Mouse (Mus musculus) heart, adult 2 months (tissue): Measurements from ENCODE around the gene Riox1. TPM values are rescaled to one million over a fixed set of nuclear protein-coding genes. Genes with fewer than 3 reads are reported as not detected.
A peak's percentile ranks its signal among the peaks of the same experiment; 100 is the strongest.

ENCODE experiments used
- DNase-seq, 2 experiments: peaks; one replicate each; pipeline ENCODE4 v3.0.0; 2021
- H3K27ac ChIP-seq: fragments of 200-600 bp; 2 replicates; pipeline ENCODE4 v1.8.1; 2022
- H3K27me3 ChIP-seq: fragments of 200-500 bp; 2 replicates; pipeline ENCODE4 v1.6.1; 2012; ENCODE audit warnings: mild to moderate bottlenecking, low read length, inconsistent platforms, mixed read lengths; ENCODE audit not compliant: control insufficient read depth, insufficient read depth
- H3K36me3 ChIP-seq: fragments of 200-500 bp; 2 replicates; pipeline ENCODE4 v1.6.1; 2012; ENCODE audit warnings: low read length, inconsistent platforms; ENCODE audit not compliant: control insufficient read depth, insufficient read depth
- H3K4me1 ChIP-seq: fragments of 200-500 bp; 2 replicates; pipeline ENCODE4 v1.6.1; 2011; ENCODE audit warnings: low read length; ENCODE audit not compliant: control insufficient read depth, insufficient read depth
- H3K4me3 ChIP-seq: fragments of 200-600 bp; 2 replicates; pipeline ENCODE4 v1.8.1; 2022
- H3K79me2 ChIP-seq: fragments of 200-500 bp; replicated peaks from 2 replicates; pipeline ENCODE4 v1.6.1; 2012; ENCODE audit warnings: mild to moderate bottlenecking, inconsistent platforms, low read length, moderate library complexity, mixed read lengths; ENCODE audit not compliant: control insufficient read depth, insufficient read depth
- H3K9ac ChIP-seq: fragments of 200-500 bp; 2 replicates; pipeline ENCODE4 v1.6.1; 2012; ENCODE audit warnings: low read depth, mild to moderate bottlenecking, control low read depth, inconsistent platforms, low read length, mixed read lengths
- CTCF ChIP-seq: fragments of 200-600 bp; IDR thresholded peaks from 2 replicates; pipeline ENCODE4 v1.8.1; 2022; ENCODE audit warnings: antibody characterized with exemption, mild to moderate bottlenecking, moderate library complexity
- EP300 ChIP-seq: fragments of 200-500 bp; IDR thresholded peaks from 2 replicates; pipeline ENCODE4 v1.6.1; 2011; ENCODE audit warnings: low read depth, low read length, control low read depth; ENCODE audit not compliant: insufficient read depth
- POLR2A ChIP-seq: fragments of 200-500 bp; IDR thresholded peaks from 2 replicates; pipeline ENCODE4 v1.6.1; 2011; ENCODE audit warnings: mild to moderate bottlenecking, low read depth, low read length, control low read depth; ENCODE audit not compliant: insufficient read depth
- WGBS: fragments of 180-500 bp; shearing (Covaris S2); methylation state at CpG from one replicate; pipeline ENCODE4 v1.1.7; 2018; 5-methylcytosine and 5-hydroxymethylcytosine counted together
- intact Hi-C: fragments of 180-260 bp; cut with DNase I; formaldehyde crosslinking; loops from one replicate; pipeline ENCODE4 v1.15.1; 2025
- polyA plus RNA-seq: library from polyadenylated mRNA; depleted of rRNA; stranded (reverse); fragments of >200 nt; gene quantifications from 2 replicates; pipeline ENCODE4 v1.2.3, GENCODE M21; 2012
- total RNA-seq, 2 experiments: library from RNA; stranded (reverse); gene quantifications; 2 replicates each; pipeline ENCODE4 v1.2.3; 2021

Gene Riox1
- total and polyA plus RNA-seq, 3 experiments: 3.4 to 4.7 (median 4.4) TPM

- Histone ChIP-seq H3K79me2 (no peaks in the 10 kb centered on the region), H3K27me3 (no peaks in the 10 kb centered on the region), H3K9ac (no peak overlapping the region), H3K36me3 (no peaks in the 10 kb centered on the region), H3K27ac (peak overlapping the region; percentile 65), H3K4me1 (peaks cover 6% of the 10 kb centered on the region), H3K4me3 (no peak overlapping the region)
- TF ChIP-seq EP300: no peak
- TF ChIP-seq POLR2A: no peak
- no peak for TF ChIP-seq CTCF
- peak in 1 of 2 experiments; percentile 41 for DNase-seq
- WGBS: 41% methylated on average over 4 of the region's 4 CpGs
- intact Hi-C loops: no loop called here
These were observed 10.4 kb upstream of the Riox1 start for GRCm38 (mm10) chr12:83940031-83940430.

GRCm38 (mm10) chr12:83941938-83942337 is 8.5 kb upstream of the Riox1 start:
- 84% methylated on average over 3 of the region's 3 CpGs for WGBS
- Histone ChIP-seq H3K9ac (no peak overlapping the region), H3K79me2 (no peaks in the 10 kb centered on the region), H3K4me1 (peaks cover 6% of the 10 kb centered on the region), H3K27ac (no peak overlapping the region), H3K36me3 (no peaks in the 10 kb centered on the region), H3K4me3 (no peak overlapping the region), H3K27me3 (no peaks in the 10 kb centered on the region)
- TF ChIP-seq CTCF (no peak), EP300 (no peak), POLR2A (no peak)
- intact Hi-C loops: no loop called here
- no peak for DNase-seq

- Histone ChIP-seq H3K27ac (peak overlapping the region; percentile 79), H3K79me2 (no peaks in the 10 kb centered on the region; the same call in none of the 2 replicates), H3K36me3 (peaks cover 3% of the 10 kb centered on the region), H3K4me3 (no peak overlapping the region), H3K4me1 (peaks cover 11% of the 10 kb centered on the region), H3K27me3 (no peaks in the 10 kb centered on the region), H3K9ac (no peak overlapping the region)
- peak in 1 of 2 experiments; percentile 38 for DNase-seq
- TF ChIP-seq POLR2A (peak; percentile 38; the same call in 1 of the 2 replicates), CTCF (no peak)
- WGBS: 35% methylated on average over 8 of the region's 8 CpGs
- intact Hi-C loops: loop anchor here (2.0 kb wide), 1 partner anchor 19 kb away; no protein-coding TSS in a partner anchor
These were observed 3.1 kb upstream of the Riox1 start for GRCm38 (mm10) chr12:83947260-83947811.

GRCm38 (mm10) chr12:83949043-83949442 is 1.4 kb upstream of the Riox1 start:
- Histone ChIP-seq H3K9ac (no peak overlapping the region), H3K4me3 (no peak overlapping the region), H3K27ac (no peak overlapping the region), H3K4me1 (peaks cover 12% of the 10 kb centered on the region), H3K79me2 (no peaks in the 10 kb centered on the region; the same call in none of the 2 replicates), H3K27me3 (no peaks in the 10 kb centered on the region), H3K36me3 (peaks cover 4% of the 10 kb centered on the region)
- intact Hi-C loops: no loop called here
- 40% methylated on average over 4 of the region's 4 CpGs for WGBS
- DNase-seq: no peak
- TF ChIP-seq CTCF (no peak), EP300 (no peak), POLR2A (no peak)

- intact Hi-C loops: loop anchor here (2.0 kb wide), 1 partner anchor 29 kb away; the partner anchor contains the start of gene Numb
These were observed 474 bp upstream of the Riox1 start for GRCm38 (mm10) chr12:83949776-83950492.

More at GRCm38 (mm10) chr12:83949776-83950492, 474 bp upstream of the Riox1 start:
- peaks cover 4% of the 10 kb centered on the region for H3K36me3 ChIP-seq
- 20% methylated on average over 11 of the region's 11 CpGs for WGBS
- peak overlapping the region; percentile 80 for H3K9ac ChIP-seq
- H3K79me2 ChIP-seq: no peaks in the 10 kb centered on the region; the same call in none of the 2 replicates
- H3K27me3 ChIP-seq: no peaks in the 10 kb centered on the region
- peak overlapping the region; percentile 87 for H3K27ac ChIP-seq
- peak overlapping the region; percentile 98 for H3K4me3 ChIP-seq
- no peak for DNase-seq
- TF ChIP-seq POLR2A (no peak), CTCF (no peak), EP300 (no peak)
- H3K4me1 ChIP-seq: peaks cover 12% of the 10 kb centered on the region
